Mouse (Mus musculus) testis, postnatal 14 days (tissue): ENCODE data around the gene Doc2b.

Source experiments
- DNase-seq: peaks from one replicate; pipeline ENCODE4 v3.0.0; 2021; ENCODE audit warnings: low spot score

Gene Doc2b

GRCm38 (mm10) chr11:75792535-75792934 is 3.3 kb downstream of the Doc2b start:
- no peak for DNase-seq

DNA sequence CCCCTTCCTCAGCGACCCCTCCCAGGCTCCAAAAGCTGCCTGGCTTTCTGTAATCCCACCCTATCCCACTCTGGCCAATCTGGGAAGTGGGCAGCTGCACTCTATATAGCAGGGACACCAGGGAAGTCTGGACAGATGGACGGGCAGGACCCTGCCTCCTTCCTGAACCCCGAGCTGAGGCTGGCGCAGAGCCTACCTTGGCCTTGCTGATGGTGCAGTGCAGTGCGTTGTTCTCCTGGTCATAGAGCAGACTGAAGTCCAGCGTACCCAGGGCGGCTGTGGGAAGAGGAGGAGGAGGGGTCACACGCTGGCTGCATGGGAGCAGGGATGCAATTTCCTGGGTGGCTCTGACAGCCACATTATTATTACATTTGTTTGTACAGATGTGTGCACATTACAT is 10.0 kb downstream of the Doc2b start:
- no peak for DNase-seq

DNA sequence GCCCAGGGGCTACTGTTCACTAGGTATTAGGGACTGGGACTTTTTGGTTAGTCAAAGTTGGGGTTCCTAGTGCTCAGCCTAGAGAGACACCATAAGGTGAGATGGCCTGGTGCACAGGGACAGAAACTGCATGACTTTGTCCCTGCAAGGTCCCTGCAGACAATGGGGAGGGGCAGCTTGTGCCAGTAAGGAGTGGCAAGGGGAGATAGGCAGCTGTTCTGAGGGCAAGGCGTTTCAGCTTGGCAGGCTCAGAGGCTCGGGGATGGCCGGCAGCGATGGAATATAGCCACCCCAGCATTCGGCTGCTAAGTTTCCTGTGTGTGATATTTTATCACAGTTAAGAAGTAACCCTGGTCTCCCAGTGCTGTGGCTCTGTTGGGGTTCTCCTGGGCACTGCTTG is 12.1 kb downstream of the Doc2b start:
- no peak for DNase-seq

DNA sequence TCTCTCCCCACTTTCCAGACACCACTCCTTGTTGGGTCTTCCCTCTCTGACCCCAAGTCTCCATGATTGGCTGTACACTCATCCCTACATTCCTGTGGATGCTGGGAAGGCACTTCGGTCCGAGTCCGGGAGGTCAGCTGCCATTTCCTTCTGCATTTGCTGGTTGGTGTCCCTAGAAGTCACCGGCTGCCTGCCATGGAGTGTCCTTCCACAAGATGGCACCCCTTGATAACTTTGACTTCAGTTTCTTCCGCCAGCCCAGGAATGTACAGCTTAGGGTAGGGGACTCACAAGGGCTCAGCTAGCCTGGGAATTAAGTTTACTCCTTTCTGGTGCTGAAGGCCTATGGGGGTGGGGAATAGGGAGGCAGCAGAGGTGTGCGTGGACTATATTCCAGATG is 13.9 kb downstream of the Doc2b start:
- no peak for DNase-seq

- no peak for DNase-seq
Observed at GRCm38 (mm10) chr11:75775919-75776318, 19.9 kb downstream of the Doc2b start.

GRCm38 (mm10) chr11:75772562-75772961 is 23.3 kb downstream of the Doc2b start:
- DNase-seq = no peak

DNA sequence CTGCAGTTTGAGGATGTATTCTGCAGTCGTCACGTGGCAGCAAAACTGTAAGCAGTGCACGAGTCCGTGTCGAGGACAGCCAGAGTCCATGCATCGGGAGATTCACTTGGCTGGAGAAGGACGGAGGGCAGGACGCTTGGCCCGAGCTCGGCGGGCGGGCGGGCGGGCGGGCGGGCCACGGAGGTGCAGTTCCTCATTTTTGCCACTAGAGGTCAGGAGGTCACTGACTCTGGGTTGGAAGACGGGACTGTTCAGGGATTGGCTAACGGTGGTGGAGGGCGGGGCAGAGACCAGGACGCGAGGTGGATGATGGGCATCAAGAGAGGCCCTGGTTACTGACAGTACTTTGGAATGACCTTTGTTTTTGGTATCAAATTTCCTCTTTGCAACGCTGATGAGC is 26.6 kb downstream of the Doc2b start:
- DNase-seq = peak; percentile 84

GRCm38 (mm10) chr11:75768091-75768989 is 27.5 kb downstream of the Doc2b start:
- DNase-seq = no peak

DNA sequence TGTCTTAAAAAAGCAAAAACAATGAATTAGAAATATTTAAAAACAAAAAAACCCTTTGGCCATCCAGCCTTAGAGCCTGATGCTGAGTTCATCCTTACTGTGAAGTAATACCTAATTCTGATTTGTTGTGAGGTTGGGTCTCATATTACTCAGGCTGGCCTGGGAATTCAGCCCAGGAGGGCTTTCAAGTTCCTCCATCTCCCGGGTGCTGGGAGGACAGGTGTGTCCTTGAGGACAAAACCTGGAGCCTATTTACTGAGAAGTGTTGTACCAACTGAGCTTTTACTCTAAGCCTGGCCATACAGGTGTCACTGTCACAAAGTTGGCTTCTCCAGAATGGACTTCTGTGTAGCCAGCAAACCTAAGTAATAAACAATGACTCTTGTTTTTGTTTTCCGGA is 28.8 kb downstream of the Doc2b start:
- no peak for DNase-seq

- no peak for DNase-seq
Observed at GRCm38 (mm10) chr11:75765161-75765560, 30.7 kb downstream of the Doc2b start.

- DNase-seq = no peak
Observed at GRCm38 (mm10) chr11:75764521-75765023, 31.3 kb downstream of the Doc2b start.

GRCm38 (mm10) chr11:75762708-75763107 is 33.1 kb downstream of the Doc2b start:
- DNase-seq = no peak

DNA sequence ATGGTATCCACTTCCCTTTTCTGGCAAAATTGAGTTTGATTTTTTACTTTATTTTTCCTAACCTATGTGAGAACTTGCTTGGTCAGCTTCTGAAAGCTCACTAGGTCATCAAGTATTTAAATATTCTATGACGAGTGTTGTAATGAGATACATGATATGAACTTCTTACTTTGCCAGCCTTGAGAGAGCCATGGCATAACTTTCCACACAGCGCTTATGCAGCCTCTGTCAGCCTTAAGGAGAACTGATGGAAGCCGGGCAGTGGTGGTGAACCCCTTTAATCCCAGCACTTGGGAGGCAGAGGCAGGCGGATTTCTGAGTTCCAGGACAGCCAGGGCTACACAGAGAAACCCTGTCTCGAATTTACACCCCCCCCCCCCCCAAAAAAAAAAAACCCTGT is 35.1 kb downstream of the Doc2b start:
- no peak for DNase-seq

- DNase-seq = no peak
Observed at GRCm38 (mm10) chr11:75758553-75758952, 37.3 kb downstream of the Doc2b start.

DNA sequence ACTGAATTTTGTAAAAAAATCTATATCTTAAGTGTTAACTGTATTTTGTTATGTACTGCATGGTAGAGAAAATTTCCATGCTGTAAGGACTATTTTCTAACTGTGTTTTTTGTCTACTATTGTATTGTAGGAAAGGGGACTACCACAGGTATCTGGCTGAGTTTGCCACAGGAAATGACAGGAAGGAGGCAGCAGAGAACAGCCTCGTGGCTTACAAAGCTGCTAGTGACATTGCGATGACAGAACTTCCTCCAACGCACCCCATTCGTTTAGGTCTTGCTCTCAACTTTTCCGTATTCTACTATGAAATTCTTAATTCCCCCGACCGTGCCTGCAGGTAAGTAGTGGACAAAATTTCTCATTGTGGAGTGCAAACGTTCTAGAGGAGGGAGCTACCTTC is 39.2 kb downstream of the Doc2b start:
- DNase-seq = no peak

- no peak for DNase-seq
Observed at GRCm38 (mm10) chr11:75751082-75751481, 44.8 kb downstream of the Doc2b start.

GRCm38 (mm10) chr11:75750537-75750936 is 45.3 kb downstream of the Doc2b start:
- no peak for DNase-seq

GRCm38 (mm10) chr11:75744761-75745160 is 51.1 kb downstream of the Doc2b start:
- DNase-seq = no peak

DNA sequence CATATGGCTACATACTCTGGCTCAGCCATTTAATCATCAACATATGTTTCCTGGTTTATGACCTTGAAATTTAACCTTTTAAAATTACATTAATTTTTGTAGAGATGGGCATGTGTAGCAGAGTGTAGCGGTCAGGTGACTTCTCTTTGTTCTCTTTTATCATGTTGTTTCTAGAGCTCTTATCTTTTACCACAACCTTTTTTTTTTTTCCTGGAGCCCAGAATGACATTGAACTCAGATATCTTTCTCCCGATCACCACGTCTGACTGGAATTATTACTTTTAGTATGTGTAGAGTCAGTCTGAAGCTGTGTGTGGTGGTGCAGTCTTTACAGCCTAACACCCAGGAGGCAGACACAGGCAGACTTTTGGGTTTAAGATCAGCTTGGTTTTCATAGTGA is 54.2 kb downstream of the Doc2b start:
- no peak for DNase-seq

DNA sequence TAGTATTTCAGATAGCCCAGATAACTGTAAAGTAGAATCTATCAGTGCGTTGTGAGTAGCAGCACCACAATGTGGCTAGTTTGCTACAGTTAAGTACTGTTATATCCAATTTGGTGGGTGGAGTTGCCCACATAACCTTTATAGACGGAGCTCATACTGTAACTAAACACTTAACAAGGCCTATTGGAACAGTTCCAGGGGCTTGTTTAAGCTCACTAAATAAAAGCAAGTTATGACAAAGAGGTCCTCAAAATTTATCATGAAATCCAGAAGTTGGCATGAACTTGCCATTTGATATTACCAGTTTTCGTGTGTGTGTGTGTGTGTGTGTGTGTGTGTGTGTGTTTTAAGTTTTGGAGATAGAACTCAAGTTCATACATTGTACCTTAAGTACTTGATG is 55.6 kb downstream of the Doc2b start:
- no peak for DNase-seq

GRCm38 (mm10) chr11:75738477-75738821 is 57.4 kb downstream of the Doc2b start:
- no peak for DNase-seq

DNA sequence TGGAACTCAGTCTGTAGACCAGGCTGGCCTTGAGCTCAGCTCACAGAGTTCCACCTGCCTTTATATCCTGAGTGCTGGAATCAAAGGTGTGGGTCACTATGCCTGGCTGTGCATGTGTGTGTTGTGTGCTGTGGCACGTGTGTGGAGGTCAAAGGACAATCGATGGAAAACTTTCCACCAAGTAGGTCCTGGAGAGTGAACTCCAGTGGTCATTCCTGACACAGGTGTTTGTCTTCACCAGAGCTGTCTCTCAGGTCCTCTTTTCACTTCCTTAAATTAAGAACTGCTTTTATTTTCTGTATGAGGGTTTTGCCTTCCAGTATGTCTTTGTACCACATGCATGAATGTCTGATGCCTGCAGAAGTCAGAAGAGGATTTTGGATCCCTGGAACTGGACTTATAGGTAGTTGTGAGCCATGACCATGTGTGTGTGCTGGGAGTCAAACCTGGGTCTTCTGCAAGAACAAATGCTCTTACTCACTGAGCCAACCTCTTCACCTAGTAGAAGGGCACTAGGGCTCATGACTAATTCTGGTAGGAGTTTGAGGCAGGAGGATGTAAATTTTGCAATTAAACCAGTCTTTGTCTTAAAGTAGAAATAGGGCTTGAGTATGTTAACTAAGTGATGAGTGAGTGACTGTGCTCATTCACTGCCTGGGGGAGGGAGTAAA is 57.9 kb downstream of the Doc2b start:
- no peak for DNase-seq

DNA sequence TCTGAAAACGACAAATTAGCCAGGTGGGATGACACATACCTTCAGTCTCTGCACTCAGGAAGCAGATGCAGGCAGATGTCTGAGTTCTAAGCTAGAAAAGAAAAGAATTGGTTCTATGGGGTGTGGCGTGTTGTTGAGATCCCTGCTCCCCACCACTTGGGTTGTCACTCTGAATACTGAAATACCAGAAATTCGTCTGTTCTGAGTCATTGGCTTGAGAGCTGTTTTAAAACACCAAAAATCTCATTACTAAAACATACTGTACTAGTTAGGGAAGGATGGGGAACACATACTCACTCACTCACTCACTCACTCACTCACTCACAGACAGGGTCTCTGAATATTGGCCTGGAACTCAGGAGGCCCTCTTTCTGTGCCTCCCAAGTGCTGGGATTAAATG is 58.9 kb downstream of the Doc2b start:
- DNase-seq = no peak
